Mouse (Mus musculus) hindbrain, embryonic 16.5 days (tissue): Measurements from ENCODE around the gene Ube2ql1. TPM values are rescaled to one million over a fixed set of nuclear protein-coding genes. Genes with fewer than 3 reads are reported as not detected.

Experiments used
- polyA plus RNA-seq: library from polyadenylated mRNA; unstranded; fragments of >200 nt; fragmentation: Nextera tagmentation; extraction: Ambion mirVana; gene quantifications from 2 replicates; pipeline ENCODE4 v1.2.1, GENCODE M21; 2015

Ube2ql1 gene
- polyA plus RNA-seq, 1 experiment from 2014 or later = 29.1 TPM

Other genes with a start within 250 kb of the Ube2ql1 start
- 73.8 and 77.7 TPM in 2 replicates for gene Nsun2, start 206.1 kb downstream of the Ube2ql1 start, polyA plus RNA-seq
- 5.7 and 6.4 TPM in 2 replicates for gene Tent4a, start 205.3 kb downstream of the Ube2ql1 start, polyA plus RNA-seq
- gene Srd5a1, start 128.4 kb downstream of the Ube2ql1 start, polyA plus RNA-seq = 29.2 and 39.2 TPM in 2 replicates
- 135 and 141 TPM in 2 replicates for gene Med10, start 62.5 kb upstream of the Ube2ql1 start, polyA plus RNA-seq